Mouse (Mus musculus) left cerebral cortex, adult 2 months (tissue): ENCODE results near the gene Mrps23. TPM values are rescaled to one million over a fixed set of nuclear protein-coding genes. Genes with fewer than 3 reads are reported as not detected.

Source experiments
- DNase-seq, 2 experiments: peaks; one replicate each; pipeline ENCODE4 v3.0.0; 2021 to 2022; ENCODE audit warnings: low spot score in 2 of 2, mixed read lengths in 1 of 2; ENCODE audit errors: extremely low spot score in 1 of 2
- H3K27ac ChIP-seq: fragments of 200-600 bp; 2 replicates; pipeline ENCODE4 v1.8.1; 2022
- H3K4me3 ChIP-seq: fragments of 200-600 bp; 2 replicates; pipeline ENCODE4 v1.8.1; 2022
- CTCF ChIP-seq: fragments of 200-600 bp; IDR thresholded peaks from 2 replicates; pipeline ENCODE4 v1.8.1; 2022; ENCODE audit warnings: antibody characterized with exemption, mild to moderate bottlenecking, moderate library complexity
- intact Hi-C: fragments of 180-260 bp; cut with DNase I; formaldehyde crosslinking; loops from one replicate; pipeline ENCODE4 v1.15.1; 2025
- total RNA-seq, 2 experiments: library from RNA; stranded (reverse); gene quantifications; 2 replicates each; pipeline ENCODE4 v1.2.3; 2021

Gene Mrps23
- total RNA-seq, 2 experiments from 2014 or later = 66.4 to 71.1 TPM

- no peak for TF ChIP-seq CTCF
- Histone ChIP-seq H3K27ac (peak overlapping the region; percentile 40; the same call in 1 of the 2 replicates), H3K4me3 (no peak overlapping the region)
- DNase-seq = no peak
- intact Hi-C loops = no loop called here
These were observed 39.9 kb upstream of the Mrps23 start for GRCm38 (mm10) chr11:88164213-88164723.

GRCm38 (mm10) chr11:88164801-88165377 is 39.3 kb upstream of the Mrps23 start:
- Histone ChIP-seq H3K27ac (peak overlapping the region; percentile 40; the same call in 1 of the 2 replicates), H3K4me3 (no peak overlapping the region)
- intact Hi-C loops = no loop called here
- no peak for TF ChIP-seq CTCF
- DNase-seq = peak in 1 of 2 experiments; percentile 39

- no peak for TF ChIP-seq CTCF
- Histone ChIP-seq H3K4me3 (no peak overlapping the region), H3K27ac (no peak overlapping the region)
- no peak for DNase-seq
- intact Hi-C loops = no loop called here
These were observed 38.4 kb upstream of the Mrps23 start for GRCm38 (mm10) chr11:88165683-88166364.

GRCm38 (mm10) chr11:88166471-88166870 is 37.7 kb upstream of the Mrps23 start:
- TF ChIP-seq CTCF = no peak
- DNase-seq = no peak
- no peak overlapping the region for H3K27ac ChIP-seq
- intact Hi-C loops = no loop called here
- H3K4me3 ChIP-seq = no peak overlapping the region

GRCm38 (mm10) chr11:88168611-88169010 is 35.6 kb upstream of the Mrps23 start:
- intact Hi-C loops = no loop called here

GRCm38 (mm10) chr11:88169531-88170040 is 34.6 kb upstream of the Mrps23 start:
- no peak for DNase-seq
- no peak for TF ChIP-seq CTCF
- H3K27ac ChIP-seq = no peak overlapping the region
- intact Hi-C loops = no loop called here
- no peak overlapping the region for H3K4me3 ChIP-seq

More at GRCm38 (mm10) chr11:88168611-88169010, 35.6 kb upstream of the Mrps23 start:
- Histone ChIP-seq H3K4me3 (no peak overlapping the region), H3K27ac (no peak overlapping the region)
- TF ChIP-seq CTCF = no peak
- no peak for DNase-seq

- DNase-seq = no peak
- intact Hi-C loops = no loop called here
- no peak overlapping the region for H3K4me3 ChIP-seq
- TF ChIP-seq CTCF = no peak
- no peak overlapping the region for H3K27ac ChIP-seq
These were observed 33.6 kb upstream of the Mrps23 start for GRCm38 (mm10) chr11:88170606-88171005.

GRCm38 (mm10) chr11:88171876-88172442 is 32.2 kb upstream of the Mrps23 start:
- H3K27ac ChIP-seq = no peak overlapping the region
- intact Hi-C loops = no loop called here
- no peak for TF ChIP-seq CTCF

GRCm38 (mm10) chr11:88172601-88173325 is 31.4 kb upstream of the Mrps23 start:
- no peak for DNase-seq
- no peak for TF ChIP-seq CTCF
- peak overlapping the region; percentile 34; the same call in 1 of the 2 replicates for H3K27ac ChIP-seq
- intact Hi-C loops = no loop called here
- no peak overlapping the region for H3K4me3 ChIP-seq

More at GRCm38 (mm10) chr11:88171876-88172442, 32.2 kb upstream of the Mrps23 start:
- no peak overlapping the region for H3K4me3 ChIP-seq
- DNase-seq = no peak

GRCm38 (mm10) chr11:88173386-88174025 is 30.7 kb upstream of the Mrps23 start:
- intact Hi-C loops = no loop called here
- TF ChIP-seq CTCF = no peak
- Histone ChIP-seq H3K4me3 (no peak overlapping the region), H3K27ac (no peak overlapping the region)
- DNase-seq = no peak

- H3K4me3 ChIP-seq = no peak overlapping the region
- no peak for DNase-seq
- TF ChIP-seq CTCF = no peak
- H3K27ac ChIP-seq = no peak overlapping the region
- intact Hi-C loops = no loop called here
These were observed 23.7 kb upstream of the Mrps23 start for GRCm38 (mm10) chr11:88180467-88180958.
